Mouse (Mus musculus): Measurements from ENCODE around the gene Tnfrsf1a. TPM values are rescaled to one million over a fixed set of nuclear protein-coding genes. Genes with fewer than 3 reads are reported as not detected.

Tnfrsf1a gene
- polyA plus RNA-seq, 1 experiment, result 21.0 TPM

GRCm38 (mm10) chr6:125377582-125378451, 28.7 kb downstream of the Tnfrsf1a start:
- Histone ChIP-seq H3K27me3 (ENCODE audit: control insufficient read depth, insufficient read depth, low read length) (no peaks in the 10 kb centered on the region), H3K4me1 (ENCODE audit: control insufficient read depth, insufficient read depth, low read length) (peaks cover 6% of the 10 kb centered on the region), H3K27ac (ENCODE audit: control insufficient read depth, insufficient read depth, low read depth, low read length) (no peak overlapping the region), H3K36me3 (ENCODE audit: control insufficient read depth, insufficient read depth, low read length) (no peaks in the 10 kb centered on the region), H3K4me3 (ENCODE audit: control insufficient read depth, low read depth, low read length) (no peak overlapping the region)
- TF ChIP-seq CTCF (IDR thresholded peaks at IDR 0.05; ENCODE audit: control insufficient read depth, insufficient read depth, insufficient replicate concordance, low read depth, low read length), result no peak
- TF ChIP-seq POLR2A (IDR thresholded peaks at IDR 0.05; ENCODE audit: control insufficient read depth, low read depth, low read length), result no peak

- no peak for TF ChIP-seq CTCF (IDR thresholded peaks at IDR 0.05; ENCODE audit: control insufficient read depth, insufficient read depth, insufficient replicate concordance, low read depth, low read length)
- no peak for TF ChIP-seq POLR2A (IDR thresholded peaks at IDR 0.05; ENCODE audit: control insufficient read depth, low read depth, low read length)
- H3K27ac ChIP-seq (ENCODE audit: control insufficient read depth, insufficient read depth, low read depth, low read length), result no peak overlapping the region
- no peaks in the 10 kb centered on the region for H3K27me3 ChIP-seq (ENCODE audit: control insufficient read depth, insufficient read depth, low read length)
- no peak overlapping the region for H3K4me3 ChIP-seq (ENCODE audit: control insufficient read depth, low read depth, low read length)
- peaks cover 6% of the 10 kb centered on the region for H3K4me1 ChIP-seq (ENCODE audit: control insufficient read depth, insufficient read depth, low read length)
- no peaks in the 10 kb centered on the region for H3K36me3 ChIP-seq (ENCODE audit: control insufficient read depth, insufficient read depth, low read length)
These were observed 29.5 kb downstream of the Tnfrsf1a start for GRCm38 (mm10) chr6:125378621-125379020.

- TF ChIP-seq POLR2A (IDR thresholded peaks at IDR 0.05; ENCODE audit: control insufficient read depth, low read depth, low read length) (no peak), CTCF (IDR thresholded peaks at IDR 0.05; ENCODE audit: control insufficient read depth, insufficient read depth, insufficient replicate concordance, low read depth, low read length) (no peak)
- Histone ChIP-seq H3K4me3 (ENCODE audit: control insufficient read depth, low read depth, low read length) (no peak overlapping the region), H3K27me3 (ENCODE audit: control insufficient read depth, insufficient read depth, low read length) (no peaks in the 10 kb centered on the region), H3K4me1 (ENCODE audit: control insufficient read depth, insufficient read depth, low read length) (peaks cover 6% of the 10 kb centered on the region), H3K27ac (ENCODE audit: control insufficient read depth, insufficient read depth, low read depth, low read length) (no peak overlapping the region), H3K36me3 (ENCODE audit: control insufficient read depth, insufficient read depth, low read length) (no peaks in the 10 kb centered on the region)
These were observed 30.6 kb downstream of the Tnfrsf1a start for GRCm38 (mm10) chr6:125379781-125380180.

GRCm38 (mm10) chr6:125380372-125381360, 31.5 kb downstream of the Tnfrsf1a start, which contains the start of gene Plekhg6:
Gene Plekhg6, minus strand, starts transcription at chr6:125380793.
- no peaks in the 10 kb centered on the region for H3K27me3 ChIP-seq (ENCODE audit: control insufficient read depth, insufficient read depth, low read length)
- TF ChIP-seq CTCF (IDR thresholded peaks at IDR 0.05; ENCODE audit: control insufficient read depth, insufficient read depth, insufficient replicate concordance, low read depth, low read length) (no peak), POLR2A (IDR thresholded peaks at IDR 0.05; ENCODE audit: control insufficient read depth, low read depth, low read length) (no peak)
- H3K36me3 ChIP-seq (ENCODE audit: control insufficient read depth, insufficient read depth, low read length), result no peaks in the 10 kb centered on the region
- peaks cover 6% of the 10 kb centered on the region for H3K4me1 ChIP-seq (ENCODE audit: control insufficient read depth, insufficient read depth, low read length)
- 0 out of 2 replicates have a peak within 1 kb of the TSS, but pooled peaks have one; percentile 26 for H3K4me3 ChIP-seq (ENCODE audit: control insufficient read depth, low read depth, low read length)
- H3K27ac ChIP-seq (ENCODE audit: control insufficient read depth, insufficient read depth, low read depth, low read length), result no peak within 1 kb of the TSS

- H3K4me1 ChIP-seq (ENCODE audit: control insufficient read depth, insufficient read depth, low read length), result peaks cover 6% of the 10 kb centered on the region
- H3K4me3 ChIP-seq (ENCODE audit: control insufficient read depth, low read depth, low read length), result no peak overlapping the region
- no peaks in the 10 kb centered on the region for H3K27me3 ChIP-seq (ENCODE audit: control insufficient read depth, insufficient read depth, low read length)
- H3K27ac ChIP-seq (ENCODE audit: control insufficient read depth, insufficient read depth, low read depth, low read length), result no peak overlapping the region
- TF ChIP-seq CTCF (IDR thresholded peaks at IDR 0.05; ENCODE audit: control insufficient read depth, insufficient read depth, insufficient replicate concordance, low read depth, low read length) (no peak), POLR2A (IDR thresholded peaks at IDR 0.05; ENCODE audit: control insufficient read depth, low read depth, low read length) (no peak)
- no peaks in the 10 kb centered on the region for H3K36me3 ChIP-seq (ENCODE audit: control insufficient read depth, insufficient read depth, low read length)
These were observed 32.9 kb downstream of the Tnfrsf1a start for GRCm38 (mm10) chr6:125382024-125382423.

GRCm38 (mm10) chr6:125385066-125385974, 36.2 kb downstream of the Tnfrsf1a start:
- TF ChIP-seq CTCF (IDR thresholded peaks at IDR 0.05; ENCODE audit: control insufficient read depth, insufficient read depth, insufficient replicate concordance, low read depth, low read length), result no peak; the same call in 1 of the 2 replicates
- TF ChIP-seq POLR2A (IDR thresholded peaks at IDR 0.05; ENCODE audit: control insufficient read depth, low read depth, low read length), result no peak

More at GRCm38 (mm10) chr6:125385066-125385974, 36.2 kb downstream of the Tnfrsf1a start:
- Histone ChIP-seq H3K4me1 (ENCODE audit: control insufficient read depth, insufficient read depth, low read length) (peaks cover 3% of the 10 kb centered on the region), H3K27ac (ENCODE audit: control insufficient read depth, insufficient read depth, low read depth, low read length) (no peak overlapping the region), H3K36me3 (ENCODE audit: control insufficient read depth, insufficient read depth, low read length) (no peaks in the 10 kb centered on the region), H3K4me3 (ENCODE audit: control insufficient read depth, low read depth, low read length) (no peak overlapping the region), H3K27me3 (ENCODE audit: control insufficient read depth, insufficient read depth, low read length) (no peaks in the 10 kb centered on the region)
